ENCODE assay signal across 18 mouse cellular contexts in genomic region chr13:92682833-92683232, GRCm38 (mm10).
"Had no signal": no experiment of that assay in that cellular context is flagged by ENCODE, and none has a peak within 500 bp of the region (broad histone marks: within the 10 kb centered on the region; RNA-seq: fewer than 3 reads in every experiment).

No protein-coding gene starts in this region.

- H3K27ac ChIP-seq: left cerebral cortex, adult 2 months; limb, embryonic 12.5 days; limb, embryonic 15.5 days; liver, embryonic 14.5 days; midbrain, embryonic 12.5 days; neural tube, embryonic 13.5 days had no signal

- H3K4me3 ChIP-seq: left cerebral cortex, adult 2 months; limb, embryonic 12.5 days; limb, embryonic 15.5 days; megakaryocyte, embryonic 14.5 days; midbrain, embryonic 12.5 days; myocyte; neural tube, embryonic 13.5 days had no signal

- H3K4me1 ChIP-seq: midbrain, embryonic 12.5 days had no signal

- H3K4me2 ChIP-seq: limb, embryonic 12.5 days; limb, embryonic 15.5 days; liver, embryonic 11.5 days; lung, embryonic 14.5 days; midbrain, embryonic 12.5 days; neural tube, embryonic 13.5 days had no signal

- H3K9me3 ChIP-seq: limb, embryonic 12.5 days; limb, embryonic 15.5 days; megakaryocyte, embryonic 14.5 days; midbrain, embryonic 12.5 days; neural tube, embryonic 13.5 days had no signal

- H3K9ac ChIP-seq: limb, embryonic 12.5 days; limb, embryonic 15.5 days; liver, embryonic 14.5 days; liver, postnatal 0 days; lung, embryonic 14.5 days; midbrain, embryonic 12.5 days; neural tube, embryonic 13.5 days had no signal

- ATAC-seq: intestine, postnatal 0 days; liver, postnatal 0 days; midbrain, embryonic 16.5 days had no signal

- H3K36me3 ChIP-seq: limb, embryonic 15.5 days had no signal

- H3K27me3 ChIP-seq: limb, embryonic 12.5 days; limb, embryonic 15.5 days; megakaryocyte, embryonic 14.5 days; midbrain, embryonic 12.5 days; neural tube, embryonic 13.5 days had no signal

- DNase-seq: kidney, adult 8-10 months; kidney, postnatal 10 days; kidney, postnatal 36 days; layer of hippocampus, postnatal 36 days; left cerebral cortex, postnatal 4 days; liver, postnatal 0 days had no signal
